Mouse (Mus musculus) c-Kit-negative CD71-positive TER-119-positive erythroid progenitor cells, embryonic 14.5 days (primary cell): ENCODE measurements around the gene Npy4r.

ENCODE experiments used
- DNase-seq: peaks from one replicate; pipeline ENCODE4 v3.0.0-alpha.2; 2013; ENCODE audit warnings: low read depth, low spot score

Gene Npy4r

GRCm38 (mm10) chr14:34119046-34119723 is 33.1 kb downstream of the Npy4r start:
- no peak for DNase-seq

- no peak for DNase-seq
Measured at GRCm38 (mm10) chr14:34114311-34114710, 38.0 kb downstream of the Npy4r start.

GRCm38 (mm10) chr14:34107594-34107993 is 44.7 kb downstream of the Npy4r start:
- no peak for DNase-seq

- DNase-seq = no peak
Measured at GRCm38 (mm10) chr14:34106389-34107062, 45.8 kb downstream of the Npy4r start.

- no peak for DNase-seq
Measured at GRCm38 (mm10) chr14:34104892-34105291, 47.4 kb downstream of the Npy4r start.

GRCm38 (mm10) chr14:34103855-34104254 is 48.4 kb downstream of the Npy4r start:
- DNase-seq = no peak

- DNase-seq = no peak
Measured at GRCm38 (mm10) chr14:34102601-34103000, 49.7 kb downstream of the Npy4r start, which contains the start of gene A630023A22Rik. Gene A630023A22Rik (minus strand): TSS chr14:34102754.

- DNase-seq = no peak
Measured at GRCm38 (mm10) chr14:34096161-34096560, 56.1 kb downstream of the Npy4r start.
